Mouse (Mus musculus) CH12.LX (cell line): ENCODE measurements around the gene Rgsl1.

ENCODE experiments used
- CTCF ChIP-seq, 2 experiments: IDR thresholded peaks in 1 of 2; conservative IDR thresholded peaks in 1 of 2; 2 replicates each; pipeline ENCODE4 v1.5.1; 2011 to 2012; ENCODE audit warnings: low read depth in 2 of 2, low read length in 2 of 2, improper control_type of control experiment in 1 of 2, inconsistent platforms in 1 of 2, mild to moderate bottlenecking in 1 of 2, moderate library complexity in 1 of 2
- HCFC1 ChIP-seq: IDR thresholded peaks from 2 replicates; pipeline ENCODE4 v1.6.1; 2012; ENCODE audit warnings: low read depth, mild to moderate bottlenecking, inconsistent platforms, low read length, improper control_type of control experiment
- POLR2A ChIP-seq: IDR thresholded peaks from 2 replicates; pipeline ENCODE4 v1.6.1; 2011; ENCODE audit warnings: low read depth, mild to moderate bottlenecking, improper control_type of control experiment, low read length

DNA sequence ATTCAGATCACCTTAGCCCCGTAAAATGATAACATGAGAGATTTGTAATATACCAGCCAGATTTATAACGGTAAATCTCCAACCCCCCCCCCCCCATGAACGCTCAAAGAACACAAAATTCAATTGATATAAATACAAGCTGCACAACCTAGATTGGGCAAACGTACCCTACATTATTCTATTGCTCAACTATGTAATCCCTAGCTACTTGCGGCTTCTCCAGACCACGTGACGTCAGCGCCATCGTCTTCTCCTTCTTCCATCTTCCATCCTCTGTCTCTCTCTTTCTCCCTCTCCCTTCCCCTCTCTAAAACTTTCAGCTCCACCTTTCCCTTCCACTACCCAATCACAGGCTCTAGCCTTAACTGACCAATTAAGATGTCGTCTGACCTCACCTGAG is 65.7 kb downstream of the Rgsl1 start:
- no peak for TF ChIP-seq CTCF (conservative IDR thresholded peaks at IDR 0.05 in 1 of 2, IDR thresholded peaks at IDR 0.05 in 1 of 2; ENCODE audit: low read depth in 2 of 2, low read length in 2 of 2)
- TF ChIP-seq POLR2A: no peak
- TF ChIP-seq HCFC1: no peak
